Mouse (Mus musculus): Measurements from ENCODE around the gene Gas7.

Gene Gas7

GRCm38 (mm10) chr11:67577472-67577871, 122.2 kb downstream of the Gas7 start:
- DNase-seq (ENCODE audit: low read depth, low spot score), result no peak

DNA sequence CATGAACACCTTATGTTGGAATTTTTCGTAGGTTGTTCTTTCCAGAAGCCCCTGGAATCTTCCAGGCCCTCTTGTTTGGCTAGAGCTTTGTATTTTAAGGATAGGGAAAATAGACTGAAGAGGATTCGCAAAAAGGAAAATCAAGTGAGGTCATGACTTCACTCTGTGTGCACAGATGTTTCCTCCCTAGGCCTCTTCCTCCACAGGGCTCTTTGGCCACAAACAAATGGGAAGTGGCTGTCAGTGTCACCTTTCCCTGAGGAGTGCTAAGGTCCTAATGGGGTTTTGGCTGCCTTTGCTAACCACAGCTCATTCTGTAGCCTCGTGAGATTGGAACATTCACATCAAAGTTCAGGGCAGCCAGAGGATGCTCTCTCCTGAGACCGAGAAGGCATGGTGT, 122.8 kb downstream of the Gas7 start:
- DNase-seq (ENCODE audit: low read depth, low spot score), result no peak

DNA sequence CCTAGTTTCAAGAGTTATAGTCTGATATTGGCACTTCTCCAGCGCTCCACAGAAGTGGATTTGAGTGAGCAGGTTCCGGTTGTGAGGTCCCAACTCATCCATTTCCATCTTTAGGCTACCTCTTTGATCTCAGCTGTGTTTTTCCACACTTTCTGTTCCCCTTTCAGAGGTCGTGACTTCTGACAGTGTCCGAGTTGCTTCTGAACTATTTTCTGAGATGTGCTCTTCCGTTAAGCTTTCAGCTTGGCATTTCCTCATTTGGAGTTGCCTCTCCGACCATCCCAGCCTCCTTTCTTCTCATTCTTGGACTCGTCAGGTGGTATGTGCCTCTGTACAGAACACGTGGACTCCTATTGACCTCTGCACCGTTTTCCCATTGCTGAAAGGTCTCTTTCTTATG, 123.9 kb downstream of the Gas7 start:
- no peak for DNase-seq (ENCODE audit: low read depth, low spot score)

DNA sequence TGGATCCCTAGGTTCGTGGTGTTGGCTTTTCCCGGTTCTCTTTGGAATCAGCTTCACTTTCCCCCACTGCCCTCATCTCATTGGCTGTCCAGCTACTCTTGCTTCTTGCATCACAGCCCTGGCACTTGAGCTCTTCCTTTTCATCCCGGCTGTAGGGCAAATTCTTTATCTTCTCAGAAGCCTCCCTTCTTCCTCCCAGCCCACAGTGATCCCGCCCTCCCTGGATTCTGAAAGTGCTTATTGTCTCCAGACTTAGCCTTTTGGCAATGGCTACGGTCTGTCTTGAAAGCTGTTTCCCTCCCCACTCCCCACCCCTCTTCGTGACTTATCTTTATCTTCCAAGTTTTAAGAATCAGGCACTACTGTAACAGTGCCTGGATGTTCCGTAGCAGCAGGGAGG, 126.3 kb downstream of the Gas7 start:
- DNase-seq (ENCODE audit: low read depth, low spot score), result no peak

GRCm38 (mm10) chr11:67582570-67582969, 127.3 kb downstream of the Gas7 start:
- DNase-seq (ENCODE audit: low read depth, low spot score), result no peak

DNA sequence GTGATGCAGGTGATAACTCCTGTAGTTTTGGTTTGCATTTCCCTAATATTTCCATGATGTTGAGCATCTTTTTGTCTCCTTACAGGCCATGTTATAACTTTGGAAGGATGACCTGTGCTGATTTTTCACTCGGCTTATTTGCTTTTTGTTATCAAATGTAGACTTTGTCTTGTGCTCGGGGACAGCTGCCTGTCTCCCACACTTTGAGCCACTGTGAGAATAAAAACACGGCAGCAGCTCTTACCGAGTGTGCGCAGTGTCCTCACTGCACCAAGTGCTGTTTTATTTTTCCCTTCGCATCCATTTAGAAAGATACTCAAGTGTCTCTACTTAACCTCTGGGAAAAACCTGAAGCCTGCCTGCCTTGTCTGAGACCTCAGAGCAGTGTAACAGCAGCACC, 129.8 kb downstream of the Gas7 start:
- no peak for DNase-seq (ENCODE audit: low read depth, low spot score)

- no peak for DNase-seq (ENCODE audit: low read depth, low spot score)
Measured at GRCm38 (mm10) chr11:67585629-67586028, 130.4 kb downstream of the Gas7 start.

- no peak for DNase-seq (ENCODE audit: low read depth, low spot score)
Measured at GRCm38 (mm10) chr11:67586231-67586994, 131.2 kb downstream of the Gas7 start.

GRCm38 (mm10) chr11:67588196-67588827, 133.1 kb downstream of the Gas7 start:
- DNase-seq (ENCODE audit: low read depth, low spot score), result no peak

DNA sequence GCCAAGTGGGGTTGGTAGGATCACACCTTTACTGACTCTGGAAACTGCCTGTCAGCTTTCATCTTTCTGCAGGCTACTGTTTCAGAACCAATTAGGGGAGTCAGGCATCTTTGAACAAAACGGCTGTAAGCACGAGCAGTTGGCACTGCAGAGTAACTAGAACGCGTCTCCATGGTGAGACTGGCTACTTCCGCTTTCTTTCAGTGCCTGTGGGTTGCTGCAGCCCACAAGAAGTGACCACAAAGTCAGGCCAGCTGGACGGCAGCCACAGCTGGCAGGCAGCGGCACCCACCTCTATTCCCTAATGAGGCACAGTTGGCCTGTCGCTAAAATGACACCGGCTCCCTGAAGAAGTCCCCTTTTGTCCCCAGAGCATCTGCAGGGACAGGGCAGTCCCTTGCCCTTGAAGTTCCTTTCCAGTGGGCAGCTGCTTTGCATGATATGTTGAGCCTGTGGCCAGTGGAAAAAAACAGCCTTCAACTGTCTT, 133.6 kb downstream of the Gas7 start:
- DNase-seq (ENCODE audit: low read depth, low spot score), result no peak

DNA sequence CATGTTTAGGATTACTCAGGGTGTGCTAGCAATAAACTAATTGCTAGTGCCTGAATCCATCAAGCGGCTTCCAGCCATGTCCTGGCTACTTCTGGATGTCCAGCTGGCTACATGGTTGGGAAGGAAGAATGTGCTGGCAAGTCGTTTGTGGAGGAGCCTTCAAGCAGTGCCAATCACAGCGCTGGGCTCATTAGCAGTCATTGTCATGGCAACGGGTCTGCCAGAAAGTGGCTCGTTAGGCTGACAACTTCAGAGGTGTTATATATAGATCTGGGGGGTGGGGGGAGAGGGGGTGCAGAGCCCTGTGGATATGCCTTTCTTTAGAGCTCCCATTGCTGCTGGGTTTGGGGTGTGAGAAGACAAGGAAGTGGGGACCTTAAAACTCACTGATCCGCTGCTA, 141.0 kb downstream of the Gas7 start:
- DNase-seq (ENCODE audit: low read depth, low spot score), result no peak

DNA sequence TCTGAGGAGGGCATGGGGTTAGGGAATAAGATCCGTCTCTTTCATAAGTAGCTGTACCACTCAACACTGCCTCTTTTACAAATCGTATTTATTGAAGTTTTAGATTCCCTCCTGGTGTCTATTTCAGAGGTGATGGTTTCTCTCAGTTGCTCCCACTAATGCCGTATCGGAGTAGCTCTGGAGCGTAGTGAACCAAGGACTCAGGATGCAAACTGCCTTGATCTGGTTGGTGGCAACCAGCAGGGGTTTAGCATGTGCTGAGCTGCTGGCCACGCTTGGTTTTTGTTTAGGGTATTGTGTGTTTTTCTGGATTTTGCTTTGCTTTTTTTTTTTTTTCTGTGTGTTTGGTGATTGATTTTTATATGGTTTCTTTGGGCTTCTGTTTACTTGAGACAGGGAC, 141.6 kb downstream of the Gas7 start:
- no peak for DNase-seq (ENCODE audit: low read depth, low spot score)

DNA sequence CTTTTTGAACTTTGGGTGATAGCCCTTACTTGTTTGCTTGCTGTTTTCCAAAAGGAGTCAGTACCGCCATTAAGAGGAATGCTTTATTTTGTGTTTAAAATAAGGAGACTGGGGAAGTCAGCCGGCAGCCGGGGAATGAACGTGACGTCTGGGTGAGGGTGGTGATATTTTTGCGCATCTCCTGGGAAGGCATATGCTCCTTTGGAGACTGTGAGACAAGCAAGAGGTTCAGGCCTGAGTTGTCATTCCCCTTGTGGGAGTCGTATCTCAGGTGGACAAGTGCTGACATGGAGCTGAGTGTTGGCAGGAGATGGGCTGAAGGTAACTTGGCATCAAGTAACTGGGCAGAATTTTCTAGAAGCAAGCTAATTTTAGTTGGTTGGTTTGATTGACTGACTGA, 142.2 kb downstream of the Gas7 start:
- no peak for DNase-seq (ENCODE audit: low read depth, low spot score)

- DNase-seq (ENCODE audit: low read depth, low spot score), result no peak
Measured at GRCm38 (mm10) chr11:67599141-67599540, 143.9 kb downstream of the Gas7 start.

DNA sequence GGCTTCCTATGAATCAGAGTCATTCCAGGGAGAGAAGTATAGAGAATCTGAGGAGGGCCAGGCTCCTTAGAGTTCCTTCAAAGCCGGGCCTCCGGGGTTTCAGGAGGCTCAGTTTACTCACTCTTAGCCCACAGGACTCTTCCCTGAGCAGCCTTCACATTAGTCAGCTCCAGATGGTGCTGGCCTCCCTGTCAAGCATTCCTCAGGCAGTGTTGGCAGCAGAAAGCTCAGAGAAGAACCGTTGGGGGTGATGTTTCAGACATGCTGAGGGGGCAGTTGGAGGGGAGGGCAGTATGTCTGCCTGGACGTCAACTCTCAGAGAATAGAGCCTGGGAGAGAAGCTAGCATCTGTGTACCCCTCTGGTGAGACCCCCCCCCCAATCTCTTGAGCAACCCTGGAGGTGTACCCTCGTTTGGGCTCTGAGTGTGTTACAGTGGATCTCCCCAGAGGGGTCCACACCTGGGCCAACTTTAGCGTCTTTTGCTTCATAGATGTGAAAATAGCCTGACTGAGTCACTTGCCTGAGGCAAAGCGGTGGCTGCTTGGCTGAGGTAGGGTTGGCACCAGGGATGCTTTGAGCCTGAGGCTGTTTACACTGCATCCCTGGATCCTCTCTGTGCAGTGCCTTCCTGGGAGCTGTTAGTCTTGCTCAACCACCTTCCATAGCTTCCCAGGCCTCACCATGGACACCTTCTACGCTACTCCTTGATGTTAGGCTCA, 145.6 kb downstream of the Gas7 start:
- DNase-seq (ENCODE audit: low read depth, low spot score), result no peak

- DNase-seq (ENCODE audit: low read depth, low spot score), result no peak
Measured at GRCm38 (mm10) chr11:67602711-67603369, 147.6 kb downstream of the Gas7 start.

DNA sequence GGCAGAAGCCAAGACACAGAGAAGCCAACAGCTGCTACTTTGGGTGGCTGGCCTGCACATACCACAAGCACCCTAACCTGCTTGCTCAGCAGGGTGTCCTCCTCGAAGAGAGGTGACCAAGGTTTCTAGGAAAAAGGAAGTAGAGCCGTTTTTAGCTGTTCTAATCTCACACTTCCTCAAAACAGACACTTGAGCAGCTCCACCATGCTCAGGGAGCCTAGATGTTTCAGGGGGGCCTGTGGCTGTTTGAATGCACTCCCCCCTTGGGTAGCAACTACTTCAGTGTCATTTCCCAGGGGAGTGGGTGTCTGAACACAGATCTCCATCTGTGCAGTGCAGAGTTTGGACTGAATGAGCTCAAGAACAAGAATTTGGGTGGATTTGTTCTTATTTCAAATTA, 149.2 kb downstream of the Gas7 start:
- DNase-seq (ENCODE audit: low read depth, low spot score), result no peak

DNA sequence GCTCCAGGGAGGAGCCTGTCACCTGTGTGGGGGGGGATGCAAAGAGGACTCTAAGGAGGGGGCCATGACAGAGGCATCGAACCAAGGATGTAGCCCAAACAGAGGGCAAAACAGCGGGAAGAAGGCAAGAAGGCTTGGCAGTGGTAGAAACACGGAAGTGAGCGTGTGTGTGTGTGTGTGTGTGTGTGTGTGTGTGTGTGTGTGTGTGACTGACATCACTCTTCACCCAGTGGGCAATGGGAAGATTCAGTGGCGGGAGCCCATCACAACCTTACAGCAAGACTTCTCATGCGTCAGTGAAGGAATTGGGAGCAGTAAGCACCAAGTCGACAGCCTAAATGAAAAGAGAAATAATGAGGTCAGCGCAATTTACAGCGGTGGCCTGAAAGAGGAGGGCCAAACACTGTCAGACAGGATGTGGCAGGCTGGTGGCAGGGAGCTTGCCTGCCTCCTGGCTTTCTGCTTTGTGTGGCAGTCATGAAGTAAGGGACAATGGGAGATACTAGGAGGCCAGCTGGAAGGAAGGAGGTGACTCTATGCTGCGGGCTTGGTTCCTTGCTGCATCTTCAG, 153.0 kb downstream of the Gas7 start:
- no peak for DNase-seq (ENCODE audit: low read depth, low spot score)

GRCm38 (mm10) chr11:67612158-67612839, 157.1 kb downstream of the Gas7 start:
- no peak for DNase-seq (ENCODE audit: low read depth, low spot score)

DNA sequence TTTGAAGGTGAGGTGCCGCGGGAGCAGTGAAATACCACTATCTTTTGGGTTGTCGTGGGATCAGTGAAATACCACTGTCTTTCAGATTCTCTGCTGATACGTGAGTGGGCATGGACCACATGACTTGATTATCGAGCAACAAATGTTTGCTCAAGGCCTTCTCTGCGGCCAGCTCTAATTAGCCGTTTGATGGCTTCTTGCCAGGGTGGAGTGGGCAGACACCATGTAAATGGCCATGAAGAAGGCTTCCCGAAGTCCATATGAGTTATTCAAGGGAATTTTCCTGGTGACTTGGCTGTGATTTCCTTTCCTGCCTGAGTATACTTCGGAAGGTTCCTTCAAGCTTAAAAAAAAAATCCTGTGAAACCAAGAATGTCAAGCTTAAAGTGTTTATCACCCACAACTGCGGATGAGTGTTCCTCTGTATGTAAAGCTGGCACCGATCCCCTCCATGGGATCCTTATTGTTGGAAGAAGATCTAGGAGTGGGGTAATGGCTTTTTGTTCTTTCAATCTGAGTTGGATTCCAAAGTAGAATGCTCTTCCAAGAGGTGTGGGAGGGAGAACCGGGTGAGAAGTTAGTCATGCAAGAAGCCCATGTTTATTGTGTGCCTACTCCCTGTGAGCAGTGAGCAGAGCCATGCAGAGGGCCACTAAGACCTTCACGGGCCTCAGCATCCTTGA, 161.5 kb downstream of the Gas7 start:
- no peak for DNase-seq (ENCODE audit: low read depth, low spot score)

DNA sequence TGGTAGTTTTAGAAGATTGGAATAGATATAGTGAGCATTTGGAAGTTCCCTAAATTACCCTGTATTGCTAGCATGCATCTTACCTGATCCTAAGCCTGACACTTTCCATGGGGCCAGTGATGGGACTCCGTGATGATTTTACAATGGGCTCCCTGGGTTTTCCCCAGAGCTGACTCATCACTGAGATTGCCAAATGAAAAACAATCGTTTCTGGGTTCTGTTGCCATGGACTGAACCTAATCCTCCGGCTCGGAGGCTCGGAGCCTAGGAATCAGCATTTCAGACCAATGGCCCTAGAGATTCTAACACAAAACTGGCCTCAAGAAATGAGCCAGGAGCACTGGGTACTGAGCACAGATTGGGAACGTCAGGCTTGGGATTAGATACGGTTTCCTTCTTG, 167.1 kb downstream of the Gas7 start:
- DNase-seq (ENCODE audit: low read depth, low spot score), result no peak

All from c-Kit-negative CD71-positive TER-119-positive erythroid progenitor cells, embryonic 14.5 days (primary cell).